In genomic region chr12:72533986-72534385, GRCm38 (mm10) we compare ENCODE assay signal across 31 mouse cellular contexts.
"Had no signal": no experiment of that assay in that cellular context is flagged by ENCODE, and none has a peak within 500 bp of the region (broad histone marks: within the 10 kb centered on the region; RNA-seq: fewer than 3 reads in every experiment).

No protein-coding gene starts in this region.

- H3K27ac ChIP-seq: limb, embryonic 10.5 days; limb, embryonic 12.5 days; limb, embryonic 13.5 days; limb, embryonic 15.5 days; liver, embryonic 12.5 days; liver, embryonic 13.5 days; liver, embryonic 14.5 days; liver, embryonic 15.5 days; lung, embryonic 15.5 days; macrophage; midbrain, embryonic 12.5 days; midbrain, embryonic 13.5 days; midbrain, embryonic 15.5 days; neural tube, embryonic 12.5 days had no signal

- H3K9me3 ChIP-seq: limb, embryonic 10.5 days; limb, embryonic 12.5 days; limb, embryonic 15.5 days; liver, embryonic 13.5 days; liver, embryonic 15.5 days; lung, embryonic 15.5 days; midbrain, embryonic 12.5 days; midbrain, embryonic 13.5 days; midbrain, embryonic 15.5 days; neural tube, embryonic 12.5 days had no signal

- H3K27me3 ChIP-seq: limb, embryonic 12.5 days; limb, embryonic 13.5 days; limb, embryonic 15.5 days; liver, embryonic 12.5 days; liver, embryonic 13.5 days; liver, embryonic 15.5 days; lung, embryonic 15.5 days; megakaryocyte, embryonic 14.5 days; midbrain, embryonic 12.5 days; midbrain, embryonic 13.5 days; midbrain, embryonic 15.5 days; neural tube, embryonic 12.5 days had no signal

- H3K4me1 ChIP-seq: neural tube, embryonic 12.5 days had no signal

- DNase-seq: left cerebral cortex, postnatal 4 days; liver; liver, embryonic 13.5 days; liver, postnatal 0 days; lung, adult 18-20 months; lung, adult 2 months; lung, embryonic 14.5 days; lung, postnatal 10 days; lung, postnatal 14 days; lung, postnatal 36 days; lung, postnatal 4 days; midbrain, embryonic 14.5 days had no signal

- ATAC-seq: liver, embryonic 12.5 days; liver, postnatal 0 days; lung, postnatal 0 days; midbrain, embryonic 13.5 days; midbrain, embryonic 15.5 days; midbrain, embryonic 16.5 days had no signal

- H3K36me3 ChIP-seq: limb, embryonic 12.5 days; limb, embryonic 13.5 days; limb, embryonic 15.5 days; liver, embryonic 13.5 days; liver, embryonic 15.5 days; lung, embryonic 15.5 days; midbrain, embryonic 12.5 days; midbrain, embryonic 13.5 days; midbrain, embryonic 15.5 days; neural tube, embryonic 12.5 days had no signal

- H3K4me2 ChIP-seq: limb, embryonic 12.5 days; limb, embryonic 13.5 days; limb, embryonic 15.5 days; liver, embryonic 11.5 days; liver, embryonic 12.5 days; liver, embryonic 13.5 days; liver, embryonic 15.5 days; lung, embryonic 14.5 days; lung, embryonic 15.5 days; midbrain, embryonic 11.5 days; midbrain, embryonic 12.5 days; midbrain, embryonic 13.5 days; midbrain, embryonic 15.5 days; neural tube, embryonic 12.5 days had no signal

- H3K9ac ChIP-seq: limb, embryonic 12.5 days; limb, embryonic 13.5 days; limb, embryonic 15.5 days; liver, embryonic 12.5 days; liver, embryonic 13.5 days; liver, embryonic 14.5 days; liver, embryonic 15.5 days; liver, postnatal 0 days; lung, embryonic 14.5 days; lung, embryonic 15.5 days; midbrain, embryonic 12.5 days; midbrain, embryonic 13.5 days; midbrain, embryonic 15.5 days; neural tube, embryonic 12.5 days had no signal

- H3K4me3 ChIP-seq: limb, embryonic 10.5 days; limb, embryonic 12.5 days; limb, embryonic 13.5 days; limb, embryonic 15.5 days; liver, embryonic 12.5 days; liver, embryonic 13.5 days; liver, embryonic 15.5 days; lung, embryonic 15.5 days; megakaryocyte, embryonic 14.5 days; midbrain, embryonic 12.5 days; midbrain, embryonic 13.5 days; midbrain, embryonic 15.5 days; myocyte; neural tube, embryonic 12.5 days had no signal
